Mouse (Mus musculus) intestine, embryonic 16.5 days (tissue): Measurements from ENCODE around the gene Steap4. TPM values are rescaled to one million over a fixed set of nuclear protein-coding genes. Genes with fewer than 3 reads are reported as not detected.

ENCODE experiments used
- ATAC-seq: fragments of 200-750 bp; cut with Nextera tagmentation; 2 replicates; pipeline ENCODE4 v1.8.0; 2017; ENCODE audit warnings: moderate TSS enrichment, moderate library complexity
- H3K27ac ChIP-seq: fragments of 300-500 bp; sonication (generic); 2 replicates; pipeline ENCODE4 v1.5.1; 2014; ENCODE audit warnings: mild to moderate bottlenecking, low read length
- H3K27me3 ChIP-seq: fragments of 300-500 bp; sonication (generic); replicated peaks from 2 replicates; pipeline ENCODE4 v1.6.1; 2014; ENCODE audit warnings: low read length, control low read depth, mixed read lengths; ENCODE audit not compliant: control insufficient read depth, insufficient read depth
- H3K36me3 ChIP-seq: fragments of 300-500 bp; sonication (generic); 2 replicates; pipeline ENCODE4 v1.6.1; 2014; ENCODE audit warnings: low read length, control low read depth; ENCODE audit not compliant: control insufficient read depth, insufficient read depth
- H3K4me1 ChIP-seq: fragments of 300-500 bp; sonication (generic); 2 replicates; pipeline ENCODE4 v1.6.1; 2014; ENCODE audit warnings: low read length, control low read depth, mixed read lengths; ENCODE audit not compliant: control insufficient read depth, insufficient read depth
- H3K4me2 ChIP-seq: fragments of 300-500 bp; sonication (generic); 2 replicates; pipeline ENCODE4 v1.6.1; 2014; ENCODE audit warnings: low read depth, low read length, control low read depth
- H3K4me3 ChIP-seq: fragments of 300-500 bp; sonication (generic); 2 replicates; pipeline ENCODE4 v1.5.1; 2014; ENCODE audit warnings: mild to moderate bottlenecking, low read length
- H3K9ac ChIP-seq: fragments of 300-500 bp; sonication (generic); 2 replicates; pipeline ENCODE4 v1.6.1; 2014; ENCODE audit warnings: low read depth, low read length
- H3K9me3 ChIP-seq: fragments of 300-500 bp; sonication (generic); 2 replicates; pipeline ENCODE4 v1.6.1; 2016; ENCODE audit warnings: low read length, control low read depth; ENCODE audit not compliant: control insufficient read depth
- WGBS: fragments of 180-500 bp; shearing (Covaris S2); extraction: QIAGEN DNeasy Blood & Tissue Kit; methylation state at CpG from one replicate; pipeline ENCODE4 v1.1.7; 2014; 5-methylcytosine and 5-hydroxymethylcytosine counted together
- polyA plus RNA-seq: library from polyadenylated mRNA; unstranded; fragments of >200 nt; fragmentation: Nextera tagmentation; extraction: Ambion mirVana; gene quantifications from 2 replicates; pipeline ENCODE4 v1.2.1, GENCODE M21; 2015

The Steap4 gene
- polyA plus RNA-seq, 1 experiment from 2014 or later, result 2.2 TPM

GRCm38 (mm10) chr5:7933933-7934675 is 26.2 kb upstream of the Steap4 start:
- Histone ChIP-seq H3K9me3 (no peaks in the 10 kb centered on the region), H3K4me2 (no peak overlapping the region), H3K27me3 (no peaks in the 10 kb centered on the region), H3K4me1 (peaks cover 12% of the 10 kb centered on the region; the same call in 1 of the 2 replicates), H3K36me3 (no peaks in the 10 kb centered on the region), H3K9ac (no peak overlapping the region), H3K4me3 (no peak overlapping the region), H3K27ac (peak overlapping the region; percentile 41; the same call in 1 of the 2 replicates)
- peak; percentile 64 for ATAC-seq
- 43% methylated on average over 2 of the region's 2 CpGs for WGBS

- Histone ChIP-seq H3K27ac (no peak overlapping the region), H3K27me3 (no peaks in the 10 kb centered on the region), H3K9me3 (no peaks in the 10 kb centered on the region), H3K4me1 (peaks cover 1% of the 10 kb centered on the region; the same call in 1 of the 2 replicates), H3K9ac (no peak overlapping the region), H3K36me3 (no peaks in the 10 kb centered on the region), H3K4me2 (no peak overlapping the region), H3K4me3 (no peak overlapping the region)
- ATAC-seq, result no peak
- WGBS, result 83% methylated on average over 2 of the region's 2 CpGs
These were observed 5.4 kb upstream of the Steap4 start for GRCm38 (mm10) chr5:7954838-7955237.

DNA sequence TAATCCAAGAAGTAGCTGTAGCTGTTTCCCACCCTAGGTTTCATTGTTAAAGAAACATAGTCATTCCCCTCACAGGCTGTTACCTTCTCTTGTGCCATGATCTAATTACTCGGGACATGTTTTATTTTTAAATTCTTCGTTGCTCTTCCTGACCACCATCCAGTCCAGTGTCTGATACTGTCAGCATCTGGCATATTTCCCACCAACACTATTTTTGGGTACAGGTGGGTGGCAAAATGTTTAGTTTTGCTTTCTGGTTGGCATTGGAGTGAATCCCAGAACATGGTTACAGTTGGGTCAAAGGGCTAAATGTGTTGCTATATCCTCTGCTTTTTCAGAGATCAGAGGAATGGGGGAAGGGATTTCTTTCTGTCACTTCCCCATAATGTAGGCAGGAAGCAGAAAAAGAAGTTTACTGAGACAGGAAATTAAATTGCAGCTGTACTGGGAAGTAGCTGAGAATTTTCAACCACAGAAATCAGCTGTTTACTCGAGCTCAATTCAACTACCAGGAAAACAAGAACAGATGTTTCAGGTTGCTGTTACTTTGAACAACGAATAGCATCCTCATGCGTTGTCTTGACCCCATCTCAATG is 4.8 kb upstream of the Steap4 start:
- H3K4me1 ChIP-seq, result peaks cover 6% of the 10 kb centered on the region; the same call in 1 of the 2 replicates

DNA sequence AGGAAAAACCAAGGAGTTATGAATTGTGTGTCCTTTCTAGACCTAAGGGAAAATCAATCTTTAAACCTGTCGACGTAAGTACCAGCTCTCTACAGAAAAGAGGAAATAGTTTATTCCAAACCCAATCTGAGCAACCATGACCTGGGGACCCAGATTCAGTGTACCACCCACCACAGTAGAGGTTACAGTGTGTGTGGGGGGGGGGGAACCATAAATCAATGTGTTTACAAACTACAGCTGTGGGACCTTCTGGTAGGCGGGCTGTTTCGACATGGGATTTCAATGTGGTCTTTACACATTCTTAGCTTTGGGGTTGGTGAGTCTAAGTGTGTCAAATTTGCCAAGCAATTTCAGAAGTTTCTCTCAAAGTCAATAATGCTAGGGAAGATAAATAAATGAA is 2.2 kb upstream of the Steap4 start:
- Histone ChIP-seq H3K4me3 (no peak overlapping the region), H3K9me3 (no peaks in the 10 kb centered on the region), H3K4me1 (peaks cover 7% of the 10 kb centered on the region; the same call in 1 of the 2 replicates), H3K27ac (no peak overlapping the region), H3K4me2 (no peak overlapping the region), H3K9ac (no peak overlapping the region), H3K27me3 (no peaks in the 10 kb centered on the region), H3K36me3 (no peaks in the 10 kb centered on the region)
- no peak for ATAC-seq
- WGBS, result 74% methylated on average over 4 of the region's 4 CpGs

More for the DNA sequence above, 4.8 kb upstream of the Steap4 start:
- no peaks in the 10 kb centered on the region for H3K9me3 ChIP-seq
- H3K4me3 ChIP-seq, result no peak overlapping the region
- H3K27ac ChIP-seq, result no peak overlapping the region
- no peaks in the 10 kb centered on the region for H3K27me3 ChIP-seq
- H3K4me2 ChIP-seq, result no peak overlapping the region
- ATAC-seq, result no peak
- no peaks in the 10 kb centered on the region for H3K36me3 ChIP-seq
- WGBS, result 61% methylated on average over 5 of the region's 5 CpGs
- H3K9ac ChIP-seq, result no peak overlapping the region

GRCm38 (mm10) chr5:7959286-7959685 is 971 bp upstream of the Steap4 start:
- H3K9me3 ChIP-seq, result no peaks in the 10 kb centered on the region
- H3K4me3 ChIP-seq, result no peak overlapping the region
- H3K27ac ChIP-seq, result no peak overlapping the region
- 83% methylated on average over 6 of the region's 6 CpGs for WGBS
- no peak for ATAC-seq
- no peaks in the 10 kb centered on the region for H3K36me3 ChIP-seq
- peaks cover 7% of the 10 kb centered on the region; the same call in 1 of the 2 replicates for H3K4me1 ChIP-seq
- no peak overlapping the region for H3K4me2 ChIP-seq
- H3K27me3 ChIP-seq, result no peaks in the 10 kb centered on the region
- no peak overlapping the region for H3K9ac ChIP-seq

DNA sequence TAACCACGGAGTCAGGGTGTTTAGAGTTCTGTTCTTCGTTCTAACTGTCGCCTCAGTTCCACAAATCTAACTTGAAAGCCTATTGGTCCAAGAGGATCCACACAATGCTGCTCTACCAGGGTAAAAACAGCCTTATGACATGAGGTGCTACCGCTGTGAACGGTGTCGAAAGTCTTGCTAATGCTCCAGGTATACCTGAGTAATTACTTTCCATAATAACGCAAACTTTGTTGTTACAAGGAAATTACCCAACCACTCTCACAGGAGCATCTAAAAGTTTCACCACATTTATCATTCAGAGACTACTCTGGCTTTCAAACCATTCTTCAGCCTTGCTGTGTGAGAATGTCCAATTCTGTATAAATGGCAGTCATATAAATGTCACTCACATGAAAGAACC is 856 bp downstream of the Steap4 start:
- Histone ChIP-seq H3K36me3 (no peaks in the 10 kb centered on the region), H3K27ac (no peak overlapping the region), H3K4me1 (peaks cover 7% of the 10 kb centered on the region; the same call in 1 of the 2 replicates), H3K4me3 (no peak overlapping the region), H3K4me2 (no peak overlapping the region), H3K9me3 (no peaks in the 10 kb centered on the region), H3K27me3 (no peaks in the 10 kb centered on the region), H3K9ac (no peak overlapping the region)
- 81% methylated on average over 7 of the region's 7 CpGs for WGBS
- no peak for ATAC-seq

DNA sequence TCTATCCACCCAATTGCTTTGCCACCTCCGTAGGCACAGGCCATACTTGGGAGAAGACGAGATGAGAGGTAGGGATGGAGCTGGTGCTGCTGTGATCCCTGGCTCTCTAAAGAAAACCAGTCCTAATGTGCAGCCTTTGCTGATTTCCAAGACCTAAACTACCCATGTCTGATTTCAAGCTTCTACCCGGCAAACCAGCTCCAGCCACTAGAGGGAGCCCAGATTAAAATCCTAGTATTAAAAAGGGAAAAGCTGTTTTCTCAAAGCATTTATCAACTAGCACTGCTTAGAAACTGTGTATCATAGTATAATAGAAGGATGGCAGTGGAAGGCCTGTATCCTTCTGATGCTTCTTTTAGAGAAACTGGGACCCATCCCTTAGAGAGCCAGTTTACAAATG is 5.0 kb downstream of the Steap4 start:
- Histone ChIP-seq H3K4me3 (no peak overlapping the region), H3K9me3 (no peaks in the 10 kb centered on the region), H3K27ac (no peak overlapping the region), H3K4me1 (peaks cover 3% of the 10 kb centered on the region; the same call in 1 of the 2 replicates), H3K36me3 (no peaks in the 10 kb centered on the region), H3K27me3 (no peaks in the 10 kb centered on the region), H3K9ac (no peak overlapping the region), H3K4me2 (no peak overlapping the region)
- ATAC-seq, result no peak
- 32% methylated on average over 3 of the region's 3 CpGs for WGBS

- Histone ChIP-seq H3K27me3 (no peaks in the 10 kb centered on the region), H3K4me3 (no peak overlapping the region), H3K9ac (no peak overlapping the region), H3K9me3 (no peaks in the 10 kb centered on the region), H3K4me2 (no peak overlapping the region), H3K36me3 (no peaks in the 10 kb centered on the region), H3K4me1 (no peaks in the 10 kb centered on the region; the same call in 1 of the 2 replicates), H3K27ac (no peak overlapping the region)
- ATAC-seq, result peak; percentile 92
- 73% methylated on average over 5 of the region's 5 CpGs for WGBS
These were observed 7.9 kb downstream of the Steap4 start for GRCm38 (mm10) chr5:7968152-7968551.

- WGBS, result 76% methylated on average over 2 of the region's 2 CpGs
- H3K4me2 ChIP-seq, result no peak overlapping the region
- no peak overlapping the region for H3K4me3 ChIP-seq
- H3K4me1 ChIP-seq, result no peaks in the 10 kb centered on the region; the same call in 1 of the 2 replicates
- no peak for ATAC-seq
- no peak overlapping the region for H3K9ac ChIP-seq
- H3K36me3 ChIP-seq, result no peaks in the 10 kb centered on the region
- peak overlapping the region; percentile 45; the same call in 1 of the 2 replicates for H3K27ac ChIP-seq
- no peaks in the 10 kb centered on the region for H3K9me3 ChIP-seq
- H3K27me3 ChIP-seq, result no peaks in the 10 kb centered on the region
These were observed 12.0 kb downstream of the Steap4 start for GRCm38 (mm10) chr5:7972266-7972665.
